Mouse (Mus musculus): ENCODE measurements around the gene Usp46. TPM values are rescaled to one million over a fixed set of nuclear protein-coding genes. Genes with fewer than 3 reads are reported as not detected.

Usp46 gene
- polyA plus RNA-seq, 1 experiment from 2014 or later = 60.0 TPM

DNA sequence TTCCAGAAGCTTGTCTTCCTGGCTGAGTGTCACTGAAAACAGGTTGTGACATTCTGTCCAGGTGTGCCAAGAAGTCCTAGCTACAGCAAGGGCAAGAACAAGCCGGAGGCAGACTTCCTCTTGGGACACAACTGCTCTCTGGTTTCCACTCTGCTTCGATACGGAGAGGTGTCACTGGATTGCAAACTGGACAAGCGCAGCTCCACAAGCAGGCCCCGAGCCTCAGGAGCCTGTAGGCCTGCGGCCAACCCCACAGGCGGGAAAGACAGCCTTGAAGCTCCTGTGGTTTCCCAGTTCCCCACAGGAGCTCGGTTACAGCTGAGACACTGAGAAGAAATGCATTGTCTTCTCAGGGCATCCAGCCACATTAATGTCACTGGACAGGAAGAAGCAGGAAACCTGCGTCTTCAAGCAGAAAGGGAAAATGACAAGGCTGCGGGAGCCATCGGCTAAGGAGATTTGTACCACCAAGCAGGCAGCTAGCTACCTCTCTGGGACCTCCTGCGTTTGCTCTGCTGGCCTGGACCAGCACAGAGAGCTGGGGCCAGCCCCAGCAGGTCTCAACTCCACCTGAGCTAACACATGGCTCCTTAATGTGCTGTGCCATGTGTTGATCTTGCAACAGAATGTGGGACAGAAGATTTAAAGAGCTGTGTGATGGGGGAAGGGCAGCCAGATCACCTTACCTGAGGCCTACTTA, 1.7 kb downstream of the Usp46 start:
- no peaks in the 10 kb centered on the region for H3K36me3 ChIP-seq (replicated peaks; ENCODE audit: control insufficient read depth, insufficient read depth, low read depth, low read length)
- 0 out of 2 replicates have a peak, but pooled peaks cover 2% of the 10 kb centered on the region for H3K4me1 ChIP-seq (ENCODE audit: control insufficient read depth, insufficient read depth, low read length)
- H3K4me2 ChIP-seq (ENCODE audit: low read depth, low read length) = peak overlapping the region; percentile 53
- H3K27ac ChIP-seq (replicated peaks; ENCODE audit: low read depth, low read length) = peak overlapping the region; percentile 57; the same call in 1 of the 2 replicates
- peak overlapping the region; percentile 90; the same call in 1 of the 2 replicates for H3K4me3 ChIP-seq (ENCODE audit: low read depth, low read length)
- 28% methylated on average over 12 of the region's 12 CpGs for WGBS
- H3K9me3 ChIP-seq (replicated peaks; ENCODE audit: control insufficient read depth, low read length) = no peaks in the 10 kb centered on the region
- DNase-seq (ENCODE audit: low spot score) (peak; percentile 66), ATAC-seq (replicated peaks; ENCODE audit: insufficient number of reproducible peaks, low FRiP score, low TSS enrichment, low read depth) (no peak)
- no peaks in the 10 kb centered on the region for H3K27me3 ChIP-seq (ENCODE audit: control insufficient read depth, insufficient read depth, low read length)
- H3K9ac ChIP-seq (replicated peaks; ENCODE audit: low read length) = peak overlapping the region; percentile 0; the same call in 1 of the 2 replicates

DNA sequence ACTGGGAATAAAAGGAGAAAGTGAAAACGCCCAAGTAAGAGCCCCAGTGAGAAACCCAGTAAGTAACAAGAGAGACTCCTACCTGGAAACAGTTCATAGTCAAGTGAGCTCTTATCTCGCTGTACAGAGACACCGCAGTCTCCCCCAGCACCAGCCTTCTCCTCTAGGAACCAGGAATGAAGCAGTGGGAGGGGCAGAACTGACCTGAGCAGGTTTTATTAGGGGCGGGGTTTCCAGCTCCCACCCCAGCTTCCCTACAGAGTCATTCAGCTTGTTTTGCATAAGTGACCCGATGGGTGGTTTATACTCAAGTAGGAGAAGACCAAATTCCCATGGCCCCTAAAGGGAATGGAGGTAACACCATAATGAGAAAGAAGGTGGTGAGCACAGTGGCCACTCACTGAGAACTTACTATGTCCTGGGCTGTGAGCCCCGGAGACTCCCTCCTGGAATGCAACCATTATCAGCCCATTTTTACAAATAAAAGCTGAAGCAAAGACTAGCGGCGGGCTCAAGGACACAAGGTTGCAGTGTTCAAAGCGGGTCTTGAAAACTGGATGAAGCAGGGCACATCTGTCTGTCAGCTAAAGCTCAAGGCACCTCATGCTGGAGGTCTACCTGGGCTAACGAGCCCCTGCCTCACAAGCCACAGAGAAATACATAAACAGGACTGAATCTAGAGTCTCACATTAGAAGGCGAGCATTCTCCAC, 2.5 kb downstream of the Usp46 start:
- 45% methylated on average over 11 of the region's 11 CpGs for WGBS

DNA sequence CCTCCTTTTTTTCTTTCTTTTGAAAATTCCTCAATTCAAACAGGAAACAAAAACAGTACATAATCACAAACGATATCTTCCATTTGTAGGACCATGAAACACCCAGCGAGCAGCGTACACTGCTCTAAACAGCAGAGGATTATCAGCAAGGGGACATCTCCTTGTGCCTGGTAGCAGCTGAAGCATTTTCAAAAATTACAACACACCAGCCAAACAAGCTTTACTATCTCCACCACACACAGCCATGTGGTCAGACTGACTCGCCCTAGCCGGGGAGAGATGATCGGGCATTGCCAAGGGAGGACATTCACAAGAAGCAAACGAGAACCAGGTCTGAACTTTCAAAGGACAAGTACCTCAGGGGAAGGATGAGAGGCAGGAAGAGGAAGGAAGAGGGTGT, 3.4 kb downstream of the Usp46 start:
- DNase-seq (ENCODE audit: low spot score) = no peak
- WGBS = 83% methylated on average over 7 of the region's 7 CpGs
- Histone ChIP-seq H3K4me1 (ENCODE audit: control insufficient read depth, insufficient read depth, low read length) (0 out of 2 replicates have a peak, but pooled peaks cover 2% of the 10 kb centered on the region), H3K9ac (replicated peaks; ENCODE audit: low read length) (no peak overlapping the region), H3K4me3 (ENCODE audit: low read depth, low read length) (no peak overlapping the region), H3K27me3 (ENCODE audit: control insufficient read depth, insufficient read depth, low read length) (no peaks in the 10 kb centered on the region), H3K27ac (replicated peaks; ENCODE audit: low read depth, low read length) (no peak overlapping the region), H3K36me3 (replicated peaks; ENCODE audit: control insufficient read depth, insufficient read depth, low read depth, low read length) (no peaks in the 10 kb centered on the region), H3K9me3 (replicated peaks; ENCODE audit: control insufficient read depth, low read length) (no peaks in the 10 kb centered on the region), H3K4me2 (ENCODE audit: low read depth, low read length) (no peak overlapping the region; the same call in 1 of the 2 replicates)
- ATAC-seq (replicated peaks; ENCODE audit: insufficient number of reproducible peaks, low FRiP score, low TSS enrichment, low read depth) = no peak

More for the DNA sequence above, 2.5 kb downstream of the Usp46 start:
- H3K4me2 ChIP-seq (ENCODE audit: low read depth, low read length) = peak overlapping the region; percentile 32
- DNase-seq (ENCODE audit: low spot score) (no peak), ATAC-seq (replicated peaks; ENCODE audit: insufficient number of reproducible peaks, low FRiP score, low TSS enrichment, low read depth) (no peak)
- H3K4me1 ChIP-seq (ENCODE audit: control insufficient read depth, insufficient read depth, low read length) = 0 out of 2 replicates have a peak, but pooled peaks cover 2% of the 10 kb centered on the region
- H3K9me3 ChIP-seq (replicated peaks; ENCODE audit: control insufficient read depth, low read length) = no peaks in the 10 kb centered on the region
- no peaks in the 10 kb centered on the region for H3K36me3 ChIP-seq (replicated peaks; ENCODE audit: control insufficient read depth, insufficient read depth, low read depth, low read length)
- H3K27me3 ChIP-seq (ENCODE audit: control insufficient read depth, insufficient read depth, low read length) = no peaks in the 10 kb centered on the region
- no peak overlapping the region for H3K27ac ChIP-seq (replicated peaks; ENCODE audit: low read depth, low read length)
- H3K4me3 ChIP-seq (ENCODE audit: low read depth, low read length) = 0 out of 2 replicates have a peak overlapping the region, but pooled peaks have one; percentile 10
- no peak overlapping the region for H3K9ac ChIP-seq (replicated peaks; ENCODE audit: low read length)

DNA sequence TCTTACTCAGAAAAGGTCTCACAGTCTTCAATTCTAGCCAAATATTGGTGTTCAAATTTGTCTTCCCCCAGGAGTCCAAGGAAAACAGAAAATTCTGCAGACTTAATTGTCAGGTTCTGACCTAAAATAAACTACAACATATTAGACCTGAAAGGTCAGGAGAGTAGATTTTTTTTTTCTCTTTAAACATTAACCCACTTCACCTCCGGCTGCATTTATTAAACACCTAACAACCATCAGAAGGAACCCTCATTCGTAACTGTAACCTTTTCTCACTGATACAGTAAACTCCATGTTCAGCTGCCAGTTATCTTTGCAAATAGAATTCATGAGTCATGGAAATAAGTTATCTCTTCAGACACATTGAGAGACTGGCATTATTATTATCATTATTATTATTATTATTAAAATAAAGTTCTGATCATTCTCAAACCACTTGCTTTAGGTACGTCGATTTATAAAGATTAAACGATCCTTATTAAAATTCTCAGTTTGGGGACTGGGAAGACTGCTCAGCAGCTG, 4.9 kb downstream of the Usp46 start:
- H3K4me1 ChIP-seq (ENCODE audit: control insufficient read depth, insufficient read depth, low read length) = 0 out of 2 replicates have a peak, but pooled peaks cover 2% of the 10 kb centered on the region
- H3K27ac ChIP-seq (replicated peaks; ENCODE audit: low read depth, low read length) = no peak overlapping the region
- DNase-seq (ENCODE audit: low spot score) (no peak), ATAC-seq (replicated peaks; ENCODE audit: insufficient number of reproducible peaks, low FRiP score, low TSS enrichment, low read depth) (no peak)
- no peaks in the 10 kb centered on the region for H3K36me3 ChIP-seq (replicated peaks; ENCODE audit: control insufficient read depth, insufficient read depth, low read depth, low read length)
- no peaks in the 10 kb centered on the region for H3K27me3 ChIP-seq (ENCODE audit: control insufficient read depth, insufficient read depth, low read length)
- no peak overlapping the region for H3K9ac ChIP-seq (replicated peaks; ENCODE audit: low read length)
- H3K4me3 ChIP-seq (ENCODE audit: low read depth, low read length) = no peak overlapping the region
- 82% methylated on average over 5 of the region's 5 CpGs for WGBS
- H3K4me2 ChIP-seq (ENCODE audit: low read depth, low read length) = no peak overlapping the region
- H3K9me3 ChIP-seq (replicated peaks; ENCODE audit: control insufficient read depth, low read length) = no peaks in the 10 kb centered on the region

DNA sequence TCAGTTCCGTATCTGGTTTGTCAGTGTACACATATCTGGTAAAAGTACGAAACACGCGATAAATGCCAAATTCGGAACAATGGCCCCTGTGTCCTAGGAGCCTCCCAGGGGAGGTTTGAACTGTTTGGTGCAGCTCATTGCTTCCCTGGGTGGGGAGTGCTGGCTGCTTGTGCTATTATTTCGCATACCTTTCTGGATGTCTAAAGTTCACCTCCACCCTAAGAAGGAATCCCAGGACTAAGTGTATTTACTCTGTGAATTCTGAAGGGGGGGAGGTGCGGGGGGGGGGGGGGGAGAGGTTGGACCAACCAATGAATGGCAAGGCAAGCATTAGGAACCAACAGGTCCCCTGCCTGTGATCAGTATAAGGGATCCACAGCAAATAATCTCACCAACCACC, 6.0 kb downstream of the Usp46 start:
- 0 out of 2 replicates have a peak, but pooled peaks cover 2% of the 10 kb centered on the region for H3K4me1 ChIP-seq (ENCODE audit: control insufficient read depth, insufficient read depth, low read length)
- no peaks in the 10 kb centered on the region for H3K36me3 ChIP-seq (replicated peaks; ENCODE audit: control insufficient read depth, insufficient read depth, low read depth, low read length)
- no peak overlapping the region for H3K4me2 ChIP-seq (ENCODE audit: low read depth, low read length)
- no peaks in the 10 kb centered on the region for H3K9me3 ChIP-seq (replicated peaks; ENCODE audit: control insufficient read depth, low read length)
- H3K4me3 ChIP-seq (ENCODE audit: low read depth, low read length) = no peak overlapping the region
- ATAC-seq (replicated peaks; ENCODE audit: insufficient number of reproducible peaks, low FRiP score, low TSS enrichment, low read depth) (no peak), DNase-seq (ENCODE audit: low spot score) (no peak)
- WGBS = 89% methylated on average over 6 of the region's 7 CpGs
- H3K27ac ChIP-seq (replicated peaks; ENCODE audit: low read depth, low read length) = no peak overlapping the region
- H3K27me3 ChIP-seq (ENCODE audit: control insufficient read depth, insufficient read depth, low read length) = no peaks in the 10 kb centered on the region
- H3K9ac ChIP-seq (replicated peaks; ENCODE audit: low read length) = no peak overlapping the region

DNA sequence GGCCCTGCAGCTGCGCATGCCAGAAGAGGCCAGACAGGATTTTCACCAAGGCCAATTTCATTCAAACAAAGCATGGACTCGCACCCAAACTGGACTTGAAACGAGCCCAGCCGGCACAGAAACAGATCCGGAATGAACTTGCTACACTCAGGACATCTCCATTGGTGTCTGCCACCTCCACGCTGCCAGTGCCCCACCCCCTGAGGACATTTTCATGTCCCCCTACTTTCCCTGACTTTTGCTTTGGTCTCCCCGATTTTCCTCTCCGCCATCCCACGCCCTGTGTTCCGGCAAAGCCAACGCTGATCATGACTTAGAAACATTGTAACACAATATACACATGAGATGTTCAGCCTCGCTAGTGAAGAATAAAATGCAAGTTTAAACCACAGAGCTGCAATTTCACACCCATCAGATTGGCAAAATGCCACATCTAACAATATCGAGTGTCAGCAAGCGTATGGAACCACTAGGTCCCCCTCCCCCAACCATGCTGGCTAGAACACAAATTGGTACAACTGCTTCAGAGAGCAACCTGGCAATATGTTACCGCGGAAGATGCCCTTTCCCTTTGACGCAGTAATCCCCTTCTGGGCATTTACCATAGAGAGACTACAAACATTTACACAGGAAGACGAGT, 6.7 kb downstream of the Usp46 start:
- H3K36me3 ChIP-seq (replicated peaks; ENCODE audit: control insufficient read depth, insufficient read depth, low read depth, low read length) = no peaks in the 10 kb centered on the region
- no peak overlapping the region for H3K9ac ChIP-seq (replicated peaks; ENCODE audit: low read length)
- no peak overlapping the region for H3K4me3 ChIP-seq (ENCODE audit: low read depth, low read length)
- ATAC-seq (replicated peaks; ENCODE audit: insufficient number of reproducible peaks, low FRiP score, low TSS enrichment, low read depth) (no peak), DNase-seq (ENCODE audit: low spot score) (no peak)
- 0 out of 2 replicates have a peak, but pooled peaks cover 2% of the 10 kb centered on the region for H3K4me1 ChIP-seq (ENCODE audit: control insufficient read depth, insufficient read depth, low read length)
- no peak overlapping the region for H3K27ac ChIP-seq (replicated peaks; ENCODE audit: low read depth, low read length)
- H3K4me2 ChIP-seq (ENCODE audit: low read depth, low read length) = no peak overlapping the region
- no peaks in the 10 kb centered on the region for H3K27me3 ChIP-seq (ENCODE audit: control insufficient read depth, insufficient read depth, low read length)
- H3K9me3 ChIP-seq (replicated peaks; ENCODE audit: control insufficient read depth, low read length) = no peaks in the 10 kb centered on the region
- 81% methylated on average over 18 of the region's 18 CpGs for WGBS

DNA sequence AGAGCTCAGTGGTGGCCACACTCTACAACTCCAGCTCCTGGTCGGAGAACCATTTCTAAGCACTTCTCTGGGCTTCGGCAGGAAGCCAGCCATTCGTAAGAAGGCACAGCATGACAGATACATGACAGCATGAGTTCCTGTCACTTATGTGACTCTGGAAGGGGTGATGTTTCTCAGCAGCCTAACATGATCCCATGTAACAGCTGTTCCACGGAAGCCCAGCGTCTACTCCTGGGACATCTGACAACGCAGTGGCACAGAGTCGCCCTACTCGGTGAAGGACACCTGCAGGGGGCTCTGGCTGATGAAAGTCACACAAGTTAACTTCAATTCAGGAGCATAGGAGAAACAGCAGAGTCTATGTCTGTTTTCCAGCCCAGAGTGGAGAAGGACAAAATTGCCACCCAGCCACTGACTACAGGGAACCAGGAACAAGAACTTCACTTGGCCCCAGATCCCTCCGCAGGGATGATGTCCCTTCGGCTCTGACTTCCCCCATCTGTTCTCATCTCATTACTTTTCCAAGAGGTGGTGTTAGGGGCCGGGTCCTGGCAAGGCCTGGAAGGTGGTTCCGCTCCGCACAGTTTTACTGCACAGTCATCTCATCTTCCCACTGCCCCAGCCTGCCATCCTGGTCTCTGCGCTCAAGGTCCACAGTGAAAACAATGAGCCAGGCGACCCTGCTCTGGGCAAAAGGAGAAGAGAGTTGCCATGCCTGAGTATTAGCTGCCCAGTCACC, 15.9 kb downstream of the Usp46 start:
- no peaks in the 10 kb centered on the region for H3K4me1 ChIP-seq (ENCODE audit: control insufficient read depth, insufficient read depth, low read length)
- no peak overlapping the region for H3K27ac ChIP-seq (replicated peaks; ENCODE audit: low read depth, low read length)
- no peak overlapping the region for H3K4me3 ChIP-seq (ENCODE audit: low read depth, low read length)
- no peak for DNase-seq (ENCODE audit: low spot score)
- H3K27me3 ChIP-seq (ENCODE audit: control insufficient read depth, insufficient read depth, low read length) = no peaks in the 10 kb centered on the region
- no peaks in the 10 kb centered on the region; the same call in none of the 2 replicates for H3K36me3 ChIP-seq (replicated peaks; ENCODE audit: control insufficient read depth, insufficient read depth, low read depth, low read length)
- WGBS = 87% methylated on average over 15 of the region's 15 CpGs
- no peak overlapping the region for H3K4me2 ChIP-seq (ENCODE audit: low read depth, low read length)
- ATAC-seq (replicated peaks; ENCODE audit: insufficient number of reproducible peaks, low FRiP score, low TSS enrichment, low read depth) = no peak
- H3K9ac ChIP-seq (replicated peaks; ENCODE audit: low read length) = no peak overlapping the region
- H3K9me3 ChIP-seq (replicated peaks; ENCODE audit: control insufficient read depth, low read length) = no peaks in the 10 kb centered on the region

Measured in embryonic facial prominence, embryonic 11.5 days (tissue).